Mouse (Mus musculus) heart, embryonic 14.5 days (tissue): Measurements from ENCODE around the gene Mfap2. TPM values are rescaled to one million over a fixed set of nuclear protein-coding genes. Genes with fewer than 3 reads are reported as not detected.

Experiments used
- ATAC-seq: fragments of 200-750 bp; cut with Nextera tagmentation; 2 replicates; pipeline ENCODE4 v1.8.0; 2017; ENCODE audit warnings: low read depth, moderate TSS enrichment; ENCODE audit not compliant: insufficient number of reproducible peaks, insufficient read depth, low FRiP score
- H3K27ac ChIP-seq, 2 experiments: fragments of 200-500 bp in 1 of 2; fragments of 300-500 bp in 1 of 2; sonication (generic) in 1 of 2; replicated peaks in 1 of 2; 2 replicates each; pipeline ENCODE4 v1.5.1; 2012 to 2014; ENCODE audit warnings: low read depth in 2 of 2, low read length in 2 of 2, control low read depth in 1 of 2, mild to moderate bottlenecking in 1 of 2, mixed read lengths in 1 of 2; ENCODE audit not compliant: control insufficient read depth in 1 of 2, insufficient read depth in 1 of 2
- H3K27me3 ChIP-seq: fragments of 300-500 bp; sonication (generic); 2 replicates; pipeline ENCODE4 v1.6.1; 2014; ENCODE audit warnings: mild to moderate bottlenecking, low read length, control low read depth; ENCODE audit not compliant: control insufficient read depth, insufficient read depth
- H3K36me3 ChIP-seq: fragments of 300-500 bp; sonication (generic); 2 replicates; pipeline ENCODE4 v1.6.1; 2014; ENCODE audit warnings: mild to moderate bottlenecking, control low read depth, low read length, mixed read lengths; ENCODE audit not compliant: control insufficient read depth, insufficient read depth
- H3K4me1 ChIP-seq, 2 experiments: fragments of 200-500 bp in 1 of 2; fragments of 300-500 bp in 1 of 2; sonication (generic) in 1 of 2; 2 replicates each; pipeline ENCODE4 v1.6.1; 2012 to 2014; ENCODE audit warnings: low read length in 2 of 2, control low read depth in 1 of 2, mixed read lengths in 1 of 2; ENCODE audit not compliant: control insufficient read depth in 2 of 2, insufficient read depth in 2 of 2
- H3K4me2 ChIP-seq: fragments of 300-500 bp; sonication (generic); 2 replicates; pipeline ENCODE4 v1.6.1; 2014; ENCODE audit warnings: mild to moderate bottlenecking, low read length
- H3K4me3 ChIP-seq, 2 experiments: fragments of 200-500 bp in 1 of 2; fragments of 300-500 bp in 1 of 2; sonication (generic) in 1 of 2; 2 replicates each; pipeline ENCODE4 v1.5.1; 2012 to 2014; ENCODE audit warnings: low read length in 2 of 2, mild to moderate bottlenecking in 2 of 2, control low read depth in 1 of 2, low read depth in 1 of 2, moderate library complexity in 1 of 2; ENCODE audit not compliant: control insufficient read depth in 1 of 2, insufficient read depth in 1 of 2
- H3K9ac ChIP-seq: fragments of 300-500 bp; sonication (generic); 2 replicates; pipeline ENCODE4 v1.6.1; 2014; ENCODE audit warnings: mild to moderate bottlenecking, low read length
- H3K9me3 ChIP-seq: fragments of 300-500 bp; sonication (generic); 2 replicates; pipeline ENCODE4 v1.6.1; 2016; ENCODE audit warnings: low read length, control low read depth; ENCODE audit not compliant: control insufficient read depth
- WGBS: fragments of 180-500 bp; shearing (Covaris S2); extraction: QIAGEN DNeasy Blood & Tissue Kit; methylation state at CpG from one replicate; pipeline ENCODE4 v1.1.7; 2014; 5-methylcytosine and 5-hydroxymethylcytosine counted together
- polyA plus RNA-seq: library from polyadenylated mRNA; unstranded; fragments of >200 nt; fragmentation: Nextera tagmentation; extraction: Ambion mirVana; gene quantifications from 2 replicates; pipeline ENCODE4 v1.2.1, GENCODE M21; 2014

Gene Mfap2
- 243 and 295 TPM in 2 replicates for polyA plus RNA-seq

DNA sequence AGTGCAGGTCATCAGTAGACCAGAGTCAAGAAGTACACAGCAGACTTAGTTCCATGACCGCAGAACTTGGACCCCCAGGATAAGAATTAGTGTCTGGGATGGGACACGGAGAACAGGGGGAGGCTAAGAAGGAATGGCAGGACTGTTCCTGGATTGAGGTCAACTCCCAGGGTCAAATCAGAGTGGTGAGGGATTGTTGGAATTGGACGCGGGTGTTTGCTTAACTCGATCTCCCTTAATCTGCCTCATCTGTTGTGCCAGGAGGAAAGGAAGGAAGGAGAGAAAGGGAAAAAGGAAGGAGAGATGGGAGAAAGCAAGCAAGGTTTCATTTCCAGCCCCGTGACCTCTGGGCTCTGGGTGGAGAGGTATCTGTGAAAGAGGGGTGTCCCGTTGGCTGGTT is at the start of gene Mfap2:
Gene Mfap2 (plus strand): TSS at position 301 of the 400 bp plus-strand sequence.
- 23% methylated on average over 7 of the region's 7 CpGs for WGBS
- H3K27ac ChIP-seq: peak within 1 kb of the TSS; percentile 32 to 82

DNA sequence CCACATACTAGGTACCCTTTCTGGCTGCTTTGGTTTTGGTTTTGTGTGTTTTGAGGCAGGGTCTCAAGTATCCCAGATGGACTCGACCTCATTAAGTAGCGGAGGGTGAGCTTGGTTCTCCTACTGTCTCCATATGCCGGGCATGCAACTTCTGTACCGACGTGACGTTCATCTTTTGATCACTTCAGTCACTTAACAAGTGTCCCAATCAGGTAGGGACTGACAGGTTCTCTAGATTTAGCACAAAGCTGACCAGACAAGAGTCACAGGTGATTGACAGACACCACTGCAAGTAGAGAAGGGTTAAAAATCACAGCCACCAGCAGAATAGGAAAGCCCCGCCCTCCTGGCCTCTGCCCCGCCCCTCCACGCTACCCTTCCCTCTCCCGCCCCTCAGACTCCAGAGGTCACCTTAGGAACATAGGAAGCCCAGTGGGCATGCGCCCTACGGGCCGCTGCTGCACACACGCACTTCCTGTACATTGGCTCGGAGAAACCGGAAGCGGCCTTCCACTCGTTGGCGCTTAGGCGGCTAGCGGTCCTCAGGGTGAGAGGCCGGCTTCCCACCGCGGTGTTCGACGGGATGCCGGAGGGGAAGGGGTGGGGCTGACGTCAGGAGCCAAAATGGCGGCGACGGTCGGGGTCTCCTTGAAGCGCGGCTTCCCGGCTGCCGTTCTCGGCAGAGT is 49.3 kb upstream of the Mfap2 start, which contains the start of gene Sdhb:
Gene Sdhb (plus strand): TSS at position 423 of the 686 bp plus-strand sequence.
- ATAC-seq: peak; percentile 96
- Histone ChIP-seq H3K27ac (peak within 1 kb of the TSS; percentile 89 to 93), H3K36me3 (peaks cover 12% of the 10 kb centered on the region; the same call in 1 of the 2 replicates), H3K9ac (peak within 1 kb of the TSS; percentile 99), H3K27me3 (no peaks in the 10 kb centered on the region), H3K4me1 (peaks cover 23 to 33% of the 10 kb centered on the region in 2 experiments), H3K4me3 (peak within 1 kb of the TSS; percentile 86 to 98), H3K4me2 (peak within 1 kb of the TSS; percentile 77), H3K9me3 (no peaks in the 10 kb centered on the region)
- 3% methylated on average over 37 of the region's 37 CpGs for WGBS

More for the DNA sequence above, at the start of gene Mfap2:
- Histone ChIP-seq H3K9ac (peak within 1 kb of the TSS; percentile 90), H3K9me3 (no peaks in the 10 kb centered on the region), H3K27me3 (no peaks in the 10 kb centered on the region), H3K4me1 (peaks cover 7 to 21% of the 10 kb centered on the region in 2 experiments; a peak in 2 of 4 replicates), H3K36me3 (peaks cover 48% of the 10 kb centered on the region), H3K4me2 (peak within 1 kb of the TSS; percentile 80), H3K4me3 (peak within 1 kb of the TSS; percentile 58 to 74)
- no peak for ATAC-seq

GRCm38 (mm10) chr4:140961467-140962206 is 48.6 kb upstream of the Mfap2 start:
- Histone ChIP-seq H3K27ac (peak overlapping the region; percentile 89 to 93), H3K27me3 (no peaks in the 10 kb centered on the region), H3K36me3 (peaks cover 19% of the 10 kb centered on the region), H3K9me3 (no peaks in the 10 kb centered on the region), H3K4me3 (peak overlapping the region; percentile 86 to 98), H3K4me2 (peak overlapping the region; percentile 77), H3K9ac (peak overlapping the region; percentile 99), H3K4me1 (peaks cover 23 to 33% of the 10 kb centered on the region in 2 experiments)
- under 1% methylated on average over 38 of the region's 38 CpGs for WGBS
- no peak for ATAC-seq

GRCm38 (mm10) chr4:140962207-140962909 is 47.9 kb upstream of the Mfap2 start:
- Histone ChIP-seq H3K9me3 (no peaks in the 10 kb centered on the region), H3K9ac (peak overlapping the region; percentile 99), H3K27me3 (no peaks in the 10 kb centered on the region), H3K4me2 (peak overlapping the region; percentile 77), H3K36me3 (peaks cover 26% of the 10 kb centered on the region), H3K4me3 (peak overlapping the region; percentile 86 to 98), H3K4me1 (peaks cover 20 to 33% of the 10 kb centered on the region in 2 experiments), H3K27ac (peak overlapping the region in 1 of 2 experiments; percentile 93; a peak in 2 of 4 replicates)
- WGBS: 58% methylated on average over 8 of the region's 8 CpGs
- no peak for ATAC-seq

GRCm38 (mm10) chr4:140962950-140963349 is 47.3 kb upstream of the Mfap2 start:
- H3K27ac ChIP-seq: peak overlapping the region; percentile 14 to 57; a peak in 3 of 4 replicates
- H3K4me3 ChIP-seq: 0 out of 4 replicates have a peak overlapping the region, but pooled peaks of 1 of the 2 experiments have one; percentile 86
- ATAC-seq: no peak
- H3K27me3 ChIP-seq: no peaks in the 10 kb centered on the region
- 24% methylated on average over 5 of the region's 5 CpGs for WGBS
- H3K4me2 ChIP-seq: peak overlapping the region; percentile 77
- H3K9ac ChIP-seq: peak overlapping the region; percentile 99
- H3K36me3 ChIP-seq: peaks cover 32% of the 10 kb centered on the region
- peaks cover 17 to 33% of the 10 kb centered on the region in 2 experiments for H3K4me1 ChIP-seq
- H3K9me3 ChIP-seq: no peaks in the 10 kb centered on the region

DNA sequence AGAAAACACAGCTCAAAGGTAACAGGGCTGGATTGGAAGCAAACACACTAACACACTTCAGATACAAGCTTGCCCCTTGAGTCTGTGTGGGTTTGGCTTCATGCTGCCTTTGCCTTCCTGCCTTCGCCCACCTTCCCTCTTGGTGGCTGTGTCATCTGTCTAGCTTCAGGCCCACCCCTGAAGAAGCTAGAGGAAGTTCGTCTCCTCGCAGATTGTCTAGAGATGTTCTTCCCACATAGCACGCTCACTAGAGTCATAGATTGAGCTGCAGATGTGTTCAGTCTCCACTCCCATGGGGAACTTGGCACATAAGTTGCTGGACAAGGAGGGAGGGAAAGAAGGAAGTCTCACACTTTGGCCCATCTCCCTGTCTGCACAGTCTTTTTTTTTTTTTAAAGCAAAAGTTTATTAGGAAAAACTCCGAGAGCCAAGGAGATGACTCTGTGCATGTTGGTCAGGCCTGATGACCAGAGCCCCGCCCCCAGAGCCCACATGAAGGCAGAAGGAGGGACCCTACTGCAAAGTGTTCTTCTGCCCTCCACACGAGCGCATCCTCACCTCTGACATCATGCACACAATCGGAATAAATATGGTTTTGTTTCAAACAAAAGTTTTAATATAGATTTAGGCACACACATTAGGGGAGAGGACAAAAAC is 46.1 kb upstream of the Mfap2 start:
- ATAC-seq: no peak
- Histone ChIP-seq H3K36me3 (peaks cover 43% of the 10 kb centered on the region), H3K27ac (no peak overlapping the region)

More for the DNA sequence above, 46.1 kb upstream of the Mfap2 start:
- WGBS: 83% methylated on average over 9 of the region's 9 CpGs
- H3K4me2 ChIP-seq: no peak overlapping the region
- H3K27me3 ChIP-seq: no peaks in the 10 kb centered on the region
- H3K4me1 ChIP-seq: peaks cover 16 to 29% of the 10 kb centered on the region in 2 experiments
- H3K9ac ChIP-seq: no peak overlapping the region
- no peak overlapping the region for H3K4me3 ChIP-seq
- no peaks in the 10 kb centered on the region for H3K9me3 ChIP-seq
